20 mouse cellular contexts compared by ENCODE assay signal in the genomic region with DNA sequence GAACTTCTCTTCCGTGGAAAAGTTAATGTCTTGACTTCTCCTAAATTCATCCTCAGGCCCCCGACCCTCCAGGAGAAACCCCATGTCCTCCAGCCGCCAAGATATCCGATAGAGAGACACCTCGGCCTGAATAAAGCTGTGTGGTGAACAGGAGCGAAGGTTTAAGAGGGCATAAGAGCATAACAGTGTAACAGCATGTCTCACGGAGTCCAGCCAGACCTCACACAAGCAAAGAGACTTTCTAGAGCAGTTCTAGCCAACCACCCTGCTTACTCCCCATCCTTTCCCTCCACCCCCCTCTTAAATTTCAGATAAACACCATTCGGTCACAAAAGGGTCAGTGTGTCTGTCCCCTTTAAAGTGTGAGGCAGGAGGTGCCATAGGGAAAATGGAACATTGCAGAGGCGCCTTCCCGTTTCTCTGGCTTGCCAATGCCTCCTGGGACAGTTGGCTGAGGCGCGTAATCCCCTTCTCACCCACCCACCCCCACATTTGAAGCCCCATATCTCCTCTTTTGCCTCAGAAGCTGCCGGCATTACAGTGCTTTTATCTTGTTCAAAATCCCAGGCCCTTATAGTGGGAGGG. TPM values are rescaled to one million over a fixed set of nuclear protein-coding genes. Genes with fewer than 3 reads are reported as not detected.
DNase-seq lines count a peak whose midpoint lies in the region; ATAC-seq lines count a peak whose summit lies in the region.
"Had no signal": no experiment of that assay in that cellular context is flagged by ENCODE, and none has a peak within 500 bp of the region (broad histone marks: within the 10 kb centered on the region; RNA-seq: fewer than 3 reads in every experiment).

No protein-coding gene starts in this region.

- DNase-seq in heart, embryonic 10.5 days (ENCODE audit: low spot score) = no peak
- DNase-seq in lung, adult 18-20 months = no peak
- DNase-seq in embryonic facial prominence, embryonic 11.5 days (ENCODE audit: low spot score) = no peak
- DNase-seq in limb, embryonic 11.5 days (ENCODE audit: low spot score) = peak; percentile 50
- no peak for DNase-seq in gastrocnemius, postnatal 25 days
- DNase-seq: B cell, adult 2 months; cerebellum, adult 18-20 months; forebrain, postnatal 0 days; gastrocnemius, adult 2 months; heart, postnatal 4 days; liver; midbrain, embryonic 14.5 days; thymus, postnatal 25 days had no signal

- H3K4me1 ChIP-seq in heart, embryonic 13.5 days = peaks cover 33% of the 10 kb centered on the region
- peaks cover 42% of the 10 kb centered on the region for H3K4me1 ChIP-seq in heart, embryonic 10.5 days
- H3K4me1 ChIP-seq in lung, embryonic 15.5 days = peaks cover 31% of the 10 kb centered on the region
- H3K4me1 ChIP-seq in embryonic facial prominence, embryonic 11.5 days (ENCODE audit: control insufficient read depth, insufficient read depth, low read length) = peaks cover 6% of the 10 kb centered on the region
- H3K4me1 ChIP-seq in limb, embryonic 11.5 days (ENCODE audit: control insufficient read depth, insufficient read depth, low read length) = peaks cover 26% of the 10 kb centered on the region

- H3K4me2 ChIP-seq in heart, embryonic 13.5 days = no peak overlapping the region; the same call in 1 of the 2 replicates
- peak overlapping the region; percentile 81 for H3K4me2 ChIP-seq in lung, embryonic 15.5 days
- H3K4me2 ChIP-seq in embryonic facial prominence, embryonic 11.5 days (ENCODE audit: low read depth, low read length) = peak overlapping the region; percentile 75
- H3K4me2 ChIP-seq in limb, embryonic 11.5 days (ENCODE audit: low read depth, severe bottlenecking) = no peak overlapping the region; the same call in 1 of the 2 replicates

- H3K9ac ChIP-seq in heart, embryonic 13.5 days = no peak overlapping the region
- H3K9ac ChIP-seq in lung, embryonic 15.5 days = no peak overlapping the region
- no peak overlapping the region; the same call in 1 of the 2 replicates for H3K9ac ChIP-seq in embryonic facial prominence, embryonic 11.5 days (replicated peaks; ENCODE audit: low read length)
- peak overlapping the region; percentile 37 for H3K9ac ChIP-seq in limb, embryonic 11.5 days (ENCODE audit: low read length)
- H3K9ac ChIP-seq: forebrain, postnatal 0 days; heart, embryonic 12.5 days had no signal

- no peaks in the 10 kb centered on the region for H3K36me3 ChIP-seq in heart, embryonic 13.5 days
- no peaks in the 10 kb centered on the region for H3K36me3 ChIP-seq in heart, embryonic 10.5 days
- H3K36me3 ChIP-seq in lung, embryonic 15.5 days = no peaks in the 10 kb centered on the region
- H3K36me3 ChIP-seq in embryonic facial prominence, embryonic 11.5 days (replicated peaks; ENCODE audit: control insufficient read depth, insufficient read depth, low read depth, low read length) = no peaks in the 10 kb centered on the region
- no peaks in the 10 kb centered on the region for H3K36me3 ChIP-seq in limb, embryonic 11.5 days (ENCODE audit: control insufficient read depth, insufficient read depth, low read length)
- H3K36me3 ChIP-seq: heart, embryonic 12.5 days had no signal

- ATAC-seq in heart, embryonic 13.5 days (ENCODE audit: extremely low read depth, insufficient number of reproducible peaks, low FRiP score, low TSS enrichment) = no peak
- ATAC-seq in lung, embryonic 15.5 days (ENCODE audit: borderline replicate concordance, extremely low read depth, low FRiP score, low TSS enrichment) = peak; percentile 34; the same call in 1 of the 2 replicates
- no peak for ATAC-seq in embryonic facial prominence, embryonic 11.5 days (replicated peaks; ENCODE audit: insufficient number of reproducible peaks, low FRiP score, low TSS enrichment, low read depth)
- ATAC-seq in limb, embryonic 11.5 days (ENCODE audit: insufficient number of reproducible peaks, low FRiP score, low TSS enrichment, low read depth) = no peak
- ATAC-seq: forebrain, postnatal 0 days had no signal

- peaks cover 87% of the 10 kb centered on the region for H3K27me3 ChIP-seq in heart, embryonic 13.5 days (replicated peaks)
- H3K27me3 ChIP-seq in heart, embryonic 10.5 days (ENCODE audit: insufficient read depth, poor library complexity, severe bottlenecking) = peaks cover 81% of the 10 kb centered on the region
- H3K27me3 ChIP-seq in lung, embryonic 15.5 days = peaks cover 67% of the 10 kb centered on the region
- H3K27me3 ChIP-seq in embryonic facial prominence, embryonic 11.5 days (ENCODE audit: control insufficient read depth, insufficient read depth, low read length) = peaks cover 37% of the 10 kb centered on the region
- peaks cover 78% of the 10 kb centered on the region for H3K27me3 ChIP-seq in limb, embryonic 11.5 days (ENCODE audit: control insufficient read depth, insufficient read depth, low read length)

- 13% methylated on average over 13 of the region's 13 CpGs for WGBS in heart, embryonic 13.5 days
- 7% methylated on average over 13 of the region's 13 CpGs for WGBS in heart, embryonic 10.5 days
- 14% methylated on average over 13 of the region's 13 CpGs for WGBS in lung, embryonic 15.5 days
- WGBS in embryonic facial prominence, embryonic 11.5 days = 4% methylated on average over 13 of the region's 13 CpGs
- 7% methylated on average over 13 of the region's 13 CpGs for WGBS in limb, embryonic 11.5 days

- no peak overlapping the region for H3K4me3 ChIP-seq in heart, embryonic 13.5 days
- no peak overlapping the region for H3K4me3 ChIP-seq in heart, embryonic 10.5 days
- no peak overlapping the region for H3K4me3 ChIP-seq in lung, embryonic 15.5 days
- H3K4me3 ChIP-seq in embryonic facial prominence, embryonic 11.5 days (ENCODE audit: low read depth, low read length) = no peak overlapping the region
- no peak overlapping the region for H3K4me3 ChIP-seq in limb, embryonic 11.5 days (ENCODE audit: low read depth, low read length)
- H3K4me3 ChIP-seq: erythroblast, embryonic 14.5 days; gastrocnemius, adult 2 months; heart, embryonic 12.5 days; layer of hippocampus, adult 2 months had no signal

- H3K27ac ChIP-seq in heart, embryonic 13.5 days (replicated peaks) = 0 out of 2 replicates have a peak overlapping the region, but pooled peaks have one; percentile 39
- H3K27ac ChIP-seq in heart, embryonic 10.5 days = no peak overlapping the region
- H3K27ac ChIP-seq in lung, embryonic 15.5 days = peak overlapping the region; percentile 98
- no peak overlapping the region for H3K27ac ChIP-seq in embryonic facial prominence, embryonic 11.5 days (replicated peaks; ENCODE audit: low read depth, low read length)
- no peak overlapping the region for H3K27ac ChIP-seq in limb, embryonic 11.5 days (replicated peaks; ENCODE audit: low read depth, low read length)
- H3K27ac ChIP-seq: layer of hippocampus, adult 2 months; macrophage; stomach, postnatal 0 days had no signal

- H3K9me3 ChIP-seq in heart, embryonic 13.5 days = no peaks in the 10 kb centered on the region
- H3K9me3 ChIP-seq in heart, embryonic 10.5 days = no peaks in the 10 kb centered on the region
- H3K9me3 ChIP-seq in lung, embryonic 15.5 days = no peaks in the 10 kb centered on the region
- no peaks in the 10 kb centered on the region for H3K9me3 ChIP-seq in embryonic facial prominence, embryonic 11.5 days (replicated peaks; ENCODE audit: control insufficient read depth, low read length)
- no peaks in the 10 kb centered on the region for H3K9me3 ChIP-seq in limb, embryonic 11.5 days (ENCODE audit: control insufficient read depth, low read length)
- H3K9me3 ChIP-seq: heart, embryonic 12.5 days had no signal

RNA-seq across cellular contexts. Expression of a gene that starts 3.0 kb away (rescaled TPM):
- polyA plus RNA-seq in heart, embryonic 13.5 days (2015; fragmentation: Nextera tagmentation; extraction: Ambion mirVana) = 9.4 and 12.8 TPM in 2 replicates
- polyA plus RNA-seq in heart, embryonic 10.5 days (2016; fragmentation: Nextera tagmentation; extraction: Ambion mirVana) = 17.0 and 41.7 TPM in 2 replicates
- 59.7 and 63.9 TPM in 2 replicates for polyA plus RNA-seq in lung, embryonic 15.5 days (2015; fragmentation: Nextera tagmentation; extraction: Ambion mirVana)
- 36.9 and 39.8 TPM in 2 replicates for polyA plus RNA-seq in embryonic facial prominence, embryonic 11.5 days (2014; fragmentation: Nextera tagmentation; extraction: Ambion mirVana)
- polyA plus RNA-seq in limb, embryonic 11.5 days (2014; fragmentation: Nextera tagmentation; extraction: Ambion mirVana) = 42.6 and 52.2 TPM in 2 replicates
- total RNA-seq in gastrocnemius, postnatal 25 days (2021) = 1 to 10 TPM; 2.6 to 4.3 TPM
- polyA plus RNA-seq: erythroblast, embryonic 14.5 days; macrophage had no signal

Comparison
In these comparisons a context has a peak if more than half of its experiments do, and no peak if none do; other contexts are left out.
1. H3K27ac ChIP-seq: peak in heart, embryonic 13.5 days (single experiment) and lung, embryonic 15.5 days (single experiment); none in heart, embryonic 10.5 days (single experiment), embryonic facial prominence, embryonic 11.5 days (single experiment) and limb, embryonic 11.5 days (single experiment).
2. H3K4me2 ChIP-seq: peak in lung, embryonic 15.5 days (single experiment) and embryonic facial prominence, embryonic 11.5 days (single experiment); none in heart, embryonic 13.5 days (single experiment) and limb, embryonic 11.5 days (single experiment).